Mouse (Mus musculus) hindbrain, embryonic 16.5 days (tissue): ENCODE measurements around the gene Smg6. TPM values are rescaled to one million over a fixed set of nuclear protein-coding genes. Genes with fewer than 3 reads are reported as not detected.
A peak's percentile ranks its signal among the peaks of the same experiment; 100 is the strongest.
"Not testable (repeated sequence)": the region's sequence is repeated elsewhere in the genome, so short reads cannot be mapped to it uniquely, and the experiment has no call there.

Experiments
- ATAC-seq: fragments of 200-750 bp; cut with Nextera tagmentation; 2 replicates; pipeline ENCODE4 v1.8.0; 2017; ENCODE audit warnings: moderate TSS enrichment, moderate library complexity
- H3K27ac ChIP-seq: fragments of 300-500 bp; sonication (generic); 2 replicates; pipeline ENCODE4 v1.5.1; 2014; ENCODE audit warnings: low read depth, mild to moderate bottlenecking, control low read depth, low read length, moderate library complexity
- H3K27me3 ChIP-seq: fragments of 300-500 bp; sonication (generic); replicated peaks from 2 replicates; pipeline ENCODE4 v1.6.1; 2014; ENCODE audit warnings: low read length; ENCODE audit not compliant: control insufficient read depth, insufficient read depth
- H3K36me3 ChIP-seq: fragments of 300-500 bp; sonication (generic); 2 replicates; pipeline ENCODE4 v1.6.1; 2014; ENCODE audit warnings: mild to moderate bottlenecking, low read length, moderate library complexity, mixed read lengths; ENCODE audit not compliant: control insufficient read depth, insufficient read depth
- H3K4me1 ChIP-seq: fragments of 300-500 bp; sonication (generic); 2 replicates; pipeline ENCODE4 v1.6.1; 2014; ENCODE audit warnings: low read depth, low read length; ENCODE audit not compliant: control insufficient read depth, insufficient read depth
- H3K4me2 ChIP-seq: fragments of 300-500 bp; sonication (generic); 2 replicates; pipeline ENCODE4 v1.6.1; 2014; ENCODE audit warnings: mild to moderate bottlenecking, low read length, control low read depth, moderate library complexity
- H3K4me3 ChIP-seq: fragments of 300-500 bp; sonication (generic); 2 replicates; pipeline ENCODE4 v1.5.1; 2014; ENCODE audit warnings: mild to moderate bottlenecking, low read length, control low read depth, moderate library complexity
- H3K9ac ChIP-seq: fragments of 300-500 bp; sonication (generic); 2 replicates; pipeline ENCODE4 v1.6.1; 2014; ENCODE audit warnings: low read depth, mild to moderate bottlenecking, control low read depth, low read length, moderate library complexity
- H3K9me3 ChIP-seq: fragments of 300-500 bp; sonication (generic); 2 replicates; pipeline ENCODE4 v1.6.1; 2014; ENCODE audit warnings: mild to moderate bottlenecking, low read length, moderate library complexity; ENCODE audit not compliant: control insufficient read depth
- WGBS: fragments of 180-500 bp; shearing (Covaris S2); extraction: QIAGEN DNeasy Blood & Tissue Kit; methylation state at CpG from one replicate; pipeline ENCODE4 v1.1.7; 2014; 5-methylcytosine and 5-hydroxymethylcytosine counted together
- polyA plus RNA-seq: library from polyadenylated mRNA; unstranded; fragments of >200 nt; fragmentation: Nextera tagmentation; extraction: Ambion mirVana; gene quantifications from 2 replicates; pipeline ENCODE4 v1.2.1, GENCODE M21; 2015

Smg6 gene
- polyA plus RNA-seq, 1 experiment from 2014 or later, result 11.6 TPM

GRCm38 (mm10) chr11:75000869-75001653 lies 75.4 kb downstream of the Smg6 start:
- Histone ChIP-seq H3K27ac (peak overlapping the region; percentile 26; the same call in 1 of the 2 replicates), H3K4me3 (no peak overlapping the region), H3K4me2 (0 out of 2 replicates have a peak overlapping the region, but pooled peaks have one; percentile 17), H3K27me3 (no peaks in the 10 kb centered on the region), H3K9me3 (no peaks in the 10 kb centered on the region), H3K36me3 (peaks cover 2% of the 10 kb centered on the region), H3K9ac (no peak overlapping the region), H3K4me1 (peaks cover 3% of the 10 kb centered on the region; the same call in 1 of the 2 replicates)
- ATAC-seq, result no peak
- WGBS, result 46% methylated on average over 10 of the region's 10 CpGs

- Histone ChIP-seq H3K27ac (no peak overlapping the region), H3K4me1 (peaks cover 10% of the 10 kb centered on the region), H3K9ac (no peak overlapping the region), H3K9me3 (no peaks in the 10 kb centered on the region), H3K4me3 (no peak overlapping the region), H3K4me2 (no peak overlapping the region), H3K27me3 (no peaks in the 10 kb centered on the region), H3K36me3 (no peaks in the 10 kb centered on the region)
- no peak for ATAC-seq
- 86% methylated on average over 2 of the region's 2 CpGs for WGBS
These were observed 82.6 kb downstream of the Smg6 start for GRCm38 (mm10) chr11:75008270-75008669.

GRCm38 (mm10) chr11:75009537-75009936 lies 83.9 kb downstream of the Smg6 start:
- not testable (repeated sequence) for H3K9ac ChIP-seq, H3K27ac ChIP-seq, H3K9me3 ChIP-seq, H3K4me3 ChIP-seq, H3K4me2 ChIP-seq, ATAC-seq, H3K27me3 ChIP-seq, H3K36me3 ChIP-seq
- 88% methylated on average over 2 of the region's 2 CpGs for WGBS
- peaks cover 19% of the 10 kb centered on the region for H3K4me1 ChIP-seq

DNA sequence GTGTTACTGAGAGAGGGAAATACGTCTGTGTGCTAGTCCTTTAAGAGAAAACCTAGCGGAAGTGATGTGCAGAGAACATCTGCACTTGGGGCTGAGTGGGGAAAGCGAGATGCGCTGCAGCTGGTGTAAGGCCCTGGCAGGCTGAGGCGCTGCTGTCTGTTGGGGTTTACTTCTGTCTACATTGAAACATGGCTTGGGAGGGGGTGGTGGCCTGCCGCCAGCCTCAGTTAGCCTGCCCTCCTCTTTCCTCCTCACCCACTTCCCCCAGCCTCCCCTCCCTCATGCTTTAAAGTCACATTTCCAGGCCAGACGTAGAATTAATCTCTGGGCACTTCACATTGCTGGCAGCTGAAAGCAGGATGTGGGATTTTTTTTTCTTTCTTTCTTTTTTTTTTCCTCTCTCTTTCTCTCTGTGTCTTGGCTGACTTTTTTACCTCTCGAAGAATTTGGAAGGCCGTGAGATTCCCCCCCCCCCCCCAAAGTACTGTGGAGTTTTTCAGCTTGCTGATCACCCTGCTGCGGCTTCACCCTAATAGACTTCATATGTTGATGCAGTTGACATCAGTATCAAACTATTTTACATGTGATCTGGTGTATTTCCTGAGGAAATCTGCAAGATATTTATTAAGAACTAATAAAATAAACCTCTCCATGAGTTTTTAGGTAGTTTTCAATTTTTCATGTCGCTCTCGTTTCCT lies 87.5 kb downstream of the Smg6 start:
- Histone ChIP-seq H3K9me3 (no peaks in the 10 kb centered on the region), H3K27me3 (no peaks in the 10 kb centered on the region), H3K9ac (peak overlapping the region; percentile 27; the same call in 1 of the 2 replicates), H3K27ac (peak overlapping the region; percentile 59), H3K4me2 (peak overlapping the region; percentile 17), H3K4me3 (no peak overlapping the region), H3K4me1 (peaks cover 26% of the 10 kb centered on the region), H3K36me3 (no peaks in the 10 kb centered on the region)
- peak; percentile 81 for ATAC-seq
- 31% methylated on average over 12 of the region's 12 CpGs for WGBS

GRCm38 (mm10) chr11:75013764-75014695 lies 88.4 kb downstream of the Smg6 start:
- H3K36me3 ChIP-seq, result no peaks in the 10 kb centered on the region
- no peak overlapping the region for H3K4me3 ChIP-seq
- 64% methylated on average over 12 of the region's 12 CpGs for whole genome bisulfite sequencing
- ATAC-seq, result no peak
- no peak overlapping the region for H3K9ac ChIP-seq
- no peak overlapping the region for H3K4me2 ChIP-seq
- H3K9me3 ChIP-seq, result no peaks in the 10 kb centered on the region
- peak overlapping the region; percentile 0; the same call in 1 of the 2 replicates for H3K27ac ChIP-seq
- H3K27me3 ChIP-seq, result no peaks in the 10 kb centered on the region
- H3K4me1 ChIP-seq, result peaks cover 26% of the 10 kb centered on the region

DNA sequence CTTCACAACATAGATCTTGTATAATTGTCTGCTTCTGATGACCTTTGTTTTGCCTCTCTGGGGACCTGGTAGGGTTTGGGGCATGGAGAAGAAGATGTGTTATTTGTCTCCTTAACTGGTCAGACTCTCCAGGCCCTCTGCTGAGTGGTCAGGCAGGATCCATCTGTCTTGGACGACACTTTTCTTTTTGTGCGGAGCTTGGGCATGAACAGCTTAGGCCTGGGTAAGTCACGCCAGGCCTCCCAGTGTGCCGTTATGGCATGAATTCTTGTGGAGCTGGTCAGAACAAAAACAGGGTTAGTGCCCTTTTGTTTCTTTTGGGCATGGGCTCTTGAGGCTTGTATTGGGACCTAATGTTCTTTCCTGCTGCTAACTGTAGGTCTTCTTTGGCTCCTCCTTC lies 89.2 kb downstream of the Smg6 start:
- Histone ChIP-seq H3K4me1 (peaks cover 26% of the 10 kb centered on the region), H3K27ac (no peak overlapping the region; the same call in 1 of the 2 replicates), H3K9me3 (no peaks in the 10 kb centered on the region), H3K36me3 (no peaks in the 10 kb centered on the region), H3K4me2 (no peak overlapping the region), H3K4me3 (no peak overlapping the region), H3K9ac (no peak overlapping the region), H3K27me3 (no peaks in the 10 kb centered on the region)
- peak; percentile 29; the same call in 1 of the 2 replicates for ATAC-seq
- 36% methylated on average over 4 of the region's 4 CpGs for WGBS

GRCm38 (mm10) chr11:75015453-75015871 lies 89.8 kb downstream of the Smg6 start:
- WGBS, result 47% methylated on average over 7 of the region's 7 CpGs
- H3K4me3 ChIP-seq, result no peak overlapping the region
- no peaks in the 10 kb centered on the region for H3K36me3 ChIP-seq
- H3K27me3 ChIP-seq, result no peaks in the 10 kb centered on the region
- peak overlapping the region; percentile 66; the same call in 1 of the 2 replicates for H3K27ac ChIP-seq
- peaks cover 26% of the 10 kb centered on the region for H3K4me1 ChIP-seq
- no peaks in the 10 kb centered on the region for H3K9me3 ChIP-seq
- H3K9ac ChIP-seq, result no peak overlapping the region
- no peak for ATAC-seq
- no peak overlapping the region for H3K4me2 ChIP-seq

DNA sequence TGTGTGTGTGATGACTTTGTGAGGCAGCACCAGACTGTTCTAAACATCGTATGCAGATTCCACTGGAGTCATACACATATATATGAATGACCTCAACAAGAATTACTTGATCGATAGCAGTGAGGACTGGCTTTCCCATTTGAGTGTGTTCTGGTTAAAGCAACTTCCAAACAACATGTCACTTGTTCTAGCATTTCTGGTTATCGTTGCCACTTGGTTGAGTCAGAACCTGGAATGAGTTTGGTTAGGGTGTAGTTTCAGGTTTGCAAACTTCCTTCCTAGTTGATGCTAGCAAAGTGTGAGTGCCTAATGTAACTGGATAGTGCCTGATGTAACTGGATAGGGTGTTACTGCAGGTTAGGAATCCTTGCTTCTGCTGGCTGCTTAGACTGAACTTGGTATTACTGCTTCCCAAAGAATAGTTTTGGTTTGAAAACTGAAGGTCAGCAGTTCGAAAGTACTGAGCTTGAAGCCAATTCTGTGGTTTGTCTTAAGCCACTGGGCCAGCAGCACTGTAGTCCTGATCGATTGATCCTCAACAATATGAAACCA lies 90.8 kb downstream of the Smg6 start:
- Histone ChIP-seq H3K9ac (no peak overlapping the region), H3K27ac (no peak overlapping the region), H3K27me3 (no peaks in the 10 kb centered on the region), H3K4me2 (no peak overlapping the region), H3K36me3 (no peaks in the 10 kb centered on the region), H3K4me1 (peaks cover 26% of the 10 kb centered on the region), H3K4me3 (no peak overlapping the region), H3K9me3 (no peaks in the 10 kb centered on the region)
- 89% methylated on average over 5 of the region's 5 CpGs for WGBS
- no peak for ATAC-seq
